Mouse (Mus musculus) stomach, postnatal 0 days (tissue): ENCODE data around the gene Il27ra.

Experiments
- CTCF ChIP-seq: IDR thresholded peaks from 2 replicates; pipeline ENCODE4 v1.5.1; 2016; ENCODE audit warnings: antibody characterized with exemption, low read depth, mild to moderate bottlenecking, moderate library complexity
- EP300 ChIP-seq: optimal IDR thresholded peaks from 2 replicates; pipeline ENCODE3; 2016; ENCODE audit warnings: antibody characterized with exemption

DNA sequence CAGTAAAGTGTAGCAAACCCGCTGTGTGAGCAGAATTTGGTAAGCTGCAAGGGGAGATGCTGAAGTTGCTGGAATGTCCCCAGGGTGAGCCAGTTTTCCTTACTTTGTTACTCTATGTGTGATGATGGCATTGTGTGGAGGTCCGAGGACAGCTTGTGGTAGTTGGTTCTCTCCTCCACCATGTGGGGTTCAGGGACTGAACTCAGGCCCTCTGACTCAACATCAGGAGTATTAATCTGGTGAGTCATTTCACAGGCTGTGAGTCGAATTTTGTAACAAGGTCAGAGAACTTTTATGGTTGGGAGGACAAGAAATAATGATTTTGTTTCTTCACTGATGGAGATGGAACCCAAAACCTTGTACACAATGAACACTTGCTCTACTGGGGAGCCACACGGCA lies 9.6 kb downstream of the Il27ra start:
- TF ChIP-seq CTCF (no peak), EP300 (no peak)
